Mouse (Mus musculus): Measurements from ENCODE around the gene Tbc1d7. TPM values are rescaled to one million over a fixed set of nuclear protein-coding genes. Genes with fewer than 3 reads are reported as not detected.

Gene Tbc1d7
- polyA plus RNA-seq, 1 experiment: not detected

DNA sequence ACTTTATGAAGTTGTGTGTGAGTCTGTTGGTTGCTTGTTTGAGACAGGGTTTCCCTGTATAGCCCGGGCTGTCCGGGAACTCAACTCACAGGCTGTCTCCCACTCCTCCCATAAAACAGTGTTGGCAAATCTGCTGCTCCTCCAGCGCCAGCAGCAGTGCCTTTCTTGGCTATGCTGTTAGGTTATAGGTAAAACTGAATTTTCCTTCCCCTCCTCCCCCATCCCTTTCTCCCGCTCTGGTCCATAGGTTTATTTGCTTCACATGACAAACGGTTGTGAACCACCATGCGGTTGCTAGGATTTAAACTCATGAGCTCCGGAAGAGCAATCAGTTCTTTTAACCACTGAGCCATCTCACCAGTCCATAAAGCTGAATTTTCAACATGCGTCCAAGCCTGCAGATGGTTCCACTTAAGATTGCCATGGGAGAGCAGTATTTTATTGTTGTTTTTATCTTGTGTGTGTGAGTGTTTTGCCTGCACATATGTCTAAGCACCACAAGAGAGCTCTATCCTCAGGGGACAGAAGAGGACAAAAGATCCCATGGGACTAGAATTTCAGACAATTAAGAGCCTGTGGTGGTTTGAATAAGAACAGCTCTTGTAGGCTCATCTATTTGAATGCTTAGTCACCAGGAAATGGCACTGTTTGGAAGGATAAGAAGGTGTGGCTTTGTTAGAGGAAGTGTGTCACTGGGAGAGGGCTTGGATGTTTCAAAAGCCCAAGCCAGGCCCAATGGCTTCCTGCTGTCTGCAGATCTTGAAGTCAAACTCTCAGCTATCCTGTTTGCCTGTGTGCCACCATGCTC lies 12.2 kb upstream of the Tbc1d7 start:
- WGBS: 20% methylated on average over 8 of the region's 8 CpGs
- no peak overlapping the region for H3K27ac ChIP-seq (ENCODE audit: insufficient read depth, low read depth, low read length)
- TF ChIP-seq CTCF (IDR thresholded peaks at IDR 0.05; ENCODE audit: insufficient read depth, low read depth, low read length): no peak
- TF ChIP-seq POLR2A (IDR thresholded peaks at IDR 0.05; ENCODE audit: insufficient read depth, low read depth, low read length): no peak
- peaks cover 6% of the 10 kb centered on the region; the same call in 1 of the 2 replicates for H3K4me1 ChIP-seq (ENCODE audit: control insufficient read depth, insufficient read depth, low read length)
- no peak overlapping the region for H3K4me3 ChIP-seq (ENCODE audit: insufficient read depth, low read depth, low read length)

DNA sequence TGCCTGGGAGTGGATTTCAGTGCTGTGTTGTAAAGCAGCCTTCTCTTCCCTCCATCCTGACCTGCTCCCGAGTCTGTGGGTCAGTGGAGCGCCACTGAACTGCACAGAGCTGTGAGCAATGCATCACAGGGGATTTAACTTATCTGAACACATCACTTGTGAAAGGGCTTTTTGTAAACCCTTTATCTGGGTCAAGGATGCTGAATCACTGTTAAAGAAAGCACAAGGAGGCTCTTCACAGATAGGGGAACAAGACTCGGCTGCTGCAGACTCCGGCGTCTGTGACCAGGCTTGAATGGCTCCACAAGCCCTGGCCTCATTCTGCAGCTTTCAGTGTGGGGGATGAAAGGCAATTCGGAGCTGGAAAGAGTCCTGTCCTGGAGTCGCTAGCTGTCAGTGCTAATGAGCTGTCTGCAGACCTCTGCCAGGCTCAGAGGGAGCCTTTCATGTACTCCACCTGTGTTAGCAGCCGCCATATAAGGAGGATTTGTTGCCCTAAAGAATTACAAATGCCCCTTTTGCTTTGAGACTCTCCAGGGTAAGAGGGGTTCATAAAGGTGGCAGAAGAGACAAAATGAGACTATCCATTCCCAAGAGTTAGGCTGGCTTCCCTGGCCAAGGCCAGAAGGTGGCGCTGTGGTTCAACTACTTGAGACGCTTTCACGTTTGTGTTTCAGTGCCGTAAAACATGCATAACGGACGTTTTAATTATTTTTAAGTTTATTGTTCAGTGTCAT lies 11.3 kb upstream of the Tbc1d7 start:
- no peak for TF ChIP-seq POLR2A (IDR thresholded peaks at IDR 0.05; ENCODE audit: insufficient read depth, low read depth, low read length)
- peak; percentile 39 for TF ChIP-seq CTCF (IDR thresholded peaks at IDR 0.05; ENCODE audit: insufficient read depth, low read depth, low read length)
- H3K4me3 ChIP-seq (ENCODE audit: insufficient read depth, low read depth, low read length): no peak overlapping the region
- 7% methylated on average over 14 of the region's 14 CpGs for WGBS
- no peak overlapping the region for H3K27ac ChIP-seq (ENCODE audit: insufficient read depth, low read depth, low read length)
- H3K4me1 ChIP-seq (ENCODE audit: control insufficient read depth, insufficient read depth, low read length): peaks cover 6% of the 10 kb centered on the region; the same call in 1 of the 2 replicates

DNA sequence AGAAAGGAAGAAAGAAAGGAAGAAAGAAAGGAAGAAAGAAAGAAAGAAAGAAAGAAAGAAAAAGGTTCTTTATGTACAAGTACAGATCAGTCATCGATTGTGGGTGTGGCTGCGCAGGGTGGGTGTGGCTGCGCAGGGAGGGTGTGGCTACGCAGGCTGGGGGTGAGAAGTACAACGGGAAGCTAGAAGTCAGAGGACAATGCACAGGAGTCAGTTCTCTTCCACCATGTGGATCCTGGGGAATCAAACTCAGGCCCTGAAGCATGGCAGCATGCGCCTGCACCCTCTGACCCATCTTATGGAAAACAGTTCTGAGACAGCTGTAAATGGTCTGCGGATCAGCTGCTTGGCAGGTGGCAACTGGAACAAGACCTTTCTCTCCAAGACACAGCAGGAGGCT lies 9.8 kb upstream of the Tbc1d7 start:
- H3K4me1 ChIP-seq (ENCODE audit: control insufficient read depth, insufficient read depth, low read length): peaks cover 6% of the 10 kb centered on the region; the same call in 1 of the 2 replicates
- no peak overlapping the region for H3K4me3 ChIP-seq (ENCODE audit: insufficient read depth, low read depth, low read length)
- WGBS: 67% methylated on average over 7 of the region's 7 CpGs
- H3K27ac ChIP-seq (ENCODE audit: insufficient read depth, low read depth, low read length): no peak overlapping the region
- TF ChIP-seq CTCF (IDR thresholded peaks at IDR 0.05; ENCODE audit: insufficient read depth, low read depth, low read length) (no peak), POLR2A (IDR thresholded peaks at IDR 0.05; ENCODE audit: insufficient read depth, low read depth, low read length) (no peak)

DNA sequence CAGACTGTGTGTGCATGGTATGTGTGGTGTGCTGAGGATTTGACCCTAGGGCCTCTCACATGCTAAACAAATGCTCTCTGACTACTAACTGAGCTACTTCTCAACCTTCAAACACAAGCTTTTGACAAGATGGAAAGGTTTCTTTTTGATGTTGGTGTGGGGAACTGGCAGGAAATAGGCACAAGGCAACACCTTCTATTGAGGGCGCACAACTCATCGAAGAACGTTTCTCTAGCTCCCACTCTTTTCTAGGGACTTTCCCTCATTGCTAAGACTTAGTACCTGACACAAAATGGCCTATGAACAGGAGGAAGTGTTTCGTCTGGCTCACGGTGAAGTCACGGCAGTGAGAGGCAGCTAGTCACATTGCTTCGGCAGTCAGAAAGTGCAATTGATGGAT lies 6.0 kb upstream of the Tbc1d7 start:
- H3K27ac ChIP-seq (ENCODE audit: insufficient read depth, low read depth, low read length): no peak overlapping the region
- H3K4me3 ChIP-seq (ENCODE audit: insufficient read depth, low read depth, low read length): no peak overlapping the region
- peaks cover 2% of the 10 kb centered on the region; the same call in 1 of the 2 replicates for H3K4me1 ChIP-seq (ENCODE audit: control insufficient read depth, insufficient read depth, low read length)
- TF ChIP-seq CTCF (IDR thresholded peaks at IDR 0.05; ENCODE audit: insufficient read depth, low read depth, low read length) (no peak), POLR2A (IDR thresholded peaks at IDR 0.05; ENCODE audit: insufficient read depth, low read depth, low read length) (no peak)
- WGBS: 94% methylated on average over 7 of the region's 7 CpGs

DNA sequence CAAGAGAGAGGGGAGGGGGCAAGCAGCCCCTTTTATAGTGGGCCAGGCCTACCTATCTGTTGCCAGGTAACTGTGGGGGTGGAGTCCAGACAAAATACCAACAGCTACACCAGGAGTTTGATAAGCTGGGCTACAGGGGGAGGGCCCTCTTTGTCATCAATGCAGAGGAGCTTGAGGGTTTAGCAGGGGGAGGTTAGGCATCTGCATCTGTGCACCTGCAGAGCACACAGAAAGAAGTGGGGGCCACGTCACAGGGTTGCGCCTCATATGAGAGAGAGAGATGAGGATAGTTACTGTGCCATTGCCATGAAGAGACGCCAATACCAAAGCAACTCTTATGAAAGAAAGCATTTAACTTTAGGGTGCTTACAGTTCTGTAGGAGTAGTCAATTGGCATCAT lies 5.4 kb upstream of the Tbc1d7 start:
- 92% methylated on average over 3 of the region's 3 CpGs for WGBS
- TF ChIP-seq CTCF (IDR thresholded peaks at IDR 0.05; ENCODE audit: insufficient read depth, low read depth, low read length) (no peak), POLR2A (IDR thresholded peaks at IDR 0.05; ENCODE audit: insufficient read depth, low read depth, low read length) (no peak)
- Histone ChIP-seq H3K4me1 (ENCODE audit: control insufficient read depth, insufficient read depth, low read length) (no peaks in the 10 kb centered on the region), H3K4me3 (ENCODE audit: insufficient read depth, low read depth, low read length) (no peak overlapping the region), H3K27ac (ENCODE audit: insufficient read depth, low read depth, low read length) (no peak overlapping the region)

DNA sequence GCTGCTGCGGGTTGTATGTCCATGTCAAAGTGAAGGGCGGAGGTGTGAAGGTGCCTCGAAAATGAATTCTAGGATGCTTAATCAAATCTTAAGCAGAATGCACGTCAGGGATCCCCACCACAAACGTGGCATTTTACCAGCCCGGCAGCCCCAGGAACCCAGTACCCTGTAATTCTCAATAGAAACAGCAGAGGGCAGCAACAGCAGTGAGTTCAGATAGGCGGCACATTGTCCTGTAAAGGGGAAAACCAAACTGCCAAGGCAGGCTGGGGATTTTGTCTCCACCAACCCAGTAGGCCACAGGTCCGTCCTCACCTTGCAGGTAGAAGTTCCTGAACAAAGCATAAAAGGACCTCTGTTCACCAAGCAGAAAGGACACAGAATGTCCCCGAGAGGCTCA lies 2.0 kb upstream of the Tbc1d7 start:
- 19% methylated on average over 9 of the region's 9 CpGs for WGBS
- Histone ChIP-seq H3K4me3 (ENCODE audit: insufficient read depth, low read depth, low read length) (no peak overlapping the region), H3K4me1 (ENCODE audit: control insufficient read depth, insufficient read depth, low read length) (no peaks in the 10 kb centered on the region), H3K27ac (ENCODE audit: insufficient read depth, low read depth, low read length) (no peak overlapping the region)
- TF ChIP-seq CTCF (IDR thresholded peaks at IDR 0.05; ENCODE audit: insufficient read depth, low read depth, low read length) (peak; percentile 62), POLR2A (IDR thresholded peaks at IDR 0.05; ENCODE audit: insufficient read depth, low read depth, low read length) (no peak)

DNA sequence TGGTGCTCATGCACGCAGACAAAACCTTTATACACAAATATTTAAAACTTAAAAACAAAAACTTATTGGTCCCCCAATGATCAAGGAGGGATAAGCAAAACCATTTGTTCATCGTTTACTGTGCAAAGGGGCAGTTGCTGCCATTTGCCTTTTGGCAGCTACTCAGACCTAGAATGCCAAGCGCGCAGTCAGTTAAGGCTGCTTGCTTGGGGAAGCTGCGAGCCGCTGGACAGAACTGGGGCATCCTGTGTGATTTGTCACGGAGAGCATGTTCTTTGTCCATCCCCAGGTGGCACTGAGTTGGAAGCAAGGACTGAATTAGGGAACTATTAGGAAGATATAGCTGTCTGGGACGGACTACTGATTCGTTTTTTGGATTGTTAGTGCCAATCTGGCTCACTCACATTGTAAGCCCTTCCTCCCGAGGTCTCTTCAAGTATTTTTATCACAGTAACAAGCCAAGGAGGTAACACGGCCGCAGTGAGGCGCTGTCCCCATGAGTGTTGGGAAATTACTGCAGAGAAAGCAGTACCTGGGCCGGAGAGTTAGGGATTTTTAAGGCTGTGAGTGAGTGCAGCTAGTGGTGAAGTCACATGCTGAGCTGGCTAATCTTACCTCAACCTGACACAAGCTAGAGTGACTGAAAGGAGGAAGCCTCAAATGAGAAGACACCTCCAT lies 874 bp upstream of the Tbc1d7 start:
- no peak overlapping the region for H3K4me3 ChIP-seq (ENCODE audit: insufficient read depth, low read depth, low read length)
- H3K27ac ChIP-seq (ENCODE audit: insufficient read depth, low read depth, low read length): no peak overlapping the region
- TF ChIP-seq CTCF (IDR thresholded peaks at IDR 0.05; ENCODE audit: insufficient read depth, low read depth, low read length) (no peak), POLR2A (IDR thresholded peaks at IDR 0.05; ENCODE audit: insufficient read depth, low read depth, low read length) (no peak)
- 35% methylated on average over 14 of the region's 14 CpGs for WGBS
- no peaks in the 10 kb centered on the region for H3K4me1 ChIP-seq (ENCODE audit: control insufficient read depth, insufficient read depth, low read length)

DNA sequence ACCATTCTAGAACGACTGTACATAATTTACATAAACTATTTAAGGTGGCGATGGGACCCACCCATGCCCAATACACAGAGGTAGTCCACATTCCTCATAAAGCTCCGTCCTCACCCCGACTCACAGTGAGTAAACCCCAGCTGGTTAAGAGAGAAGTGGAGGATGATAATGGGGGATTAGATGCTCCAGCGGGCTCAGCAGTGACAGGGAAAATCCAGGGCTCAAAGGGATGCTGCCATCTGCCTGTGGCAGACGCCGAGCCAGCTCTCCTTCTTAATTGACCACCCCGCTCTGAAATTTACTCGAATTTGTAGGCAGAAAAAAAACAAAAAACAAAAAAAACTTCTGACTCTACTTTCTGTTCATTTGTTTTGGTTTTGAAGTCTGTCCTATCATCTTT lies 3.6 kb downstream of the Tbc1d7 start:
- no peaks in the 10 kb centered on the region for H3K4me1 ChIP-seq (ENCODE audit: control insufficient read depth, insufficient read depth, low read length)
- no peak overlapping the region for H3K27ac ChIP-seq (ENCODE audit: insufficient read depth, low read depth, low read length)
- WGBS: 65% methylated on average over 9 of the region's 9 CpGs
- TF ChIP-seq POLR2A (IDR thresholded peaks at IDR 0.05; ENCODE audit: insufficient read depth, low read depth, low read length) (no peak), CTCF (IDR thresholded peaks at IDR 0.05; ENCODE audit: insufficient read depth, low read depth, low read length) (no peak)
- H3K4me3 ChIP-seq (ENCODE audit: insufficient read depth, low read depth, low read length): no peak overlapping the region

DNA sequence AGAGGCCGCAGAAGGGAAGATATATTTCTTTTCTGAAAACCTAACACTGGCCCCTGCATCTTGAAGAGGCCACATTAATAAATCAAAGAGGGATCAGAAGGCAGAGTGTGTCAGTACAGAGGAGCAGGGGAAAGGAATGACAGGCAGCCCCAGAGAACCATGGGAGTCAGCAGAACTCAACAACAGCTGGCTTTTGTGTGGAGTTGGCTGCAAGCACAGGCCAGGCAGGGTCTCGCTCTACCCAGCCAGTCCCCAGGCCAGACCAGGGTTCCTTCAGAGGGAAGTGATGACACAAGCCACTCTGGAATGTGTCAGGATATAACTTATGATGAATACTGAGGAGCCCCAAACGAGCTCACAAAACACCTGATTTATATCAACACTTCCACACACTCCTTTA lies 11.9 kb downstream of the Tbc1d7 start:
- H3K4me3 ChIP-seq (ENCODE audit: insufficient read depth, low read depth, low read length): no peak overlapping the region
- WGBS: 89% methylated on average over 3 of the region's 3 CpGs
- no peaks in the 10 kb centered on the region for H3K4me1 ChIP-seq (ENCODE audit: control insufficient read depth, insufficient read depth, low read length)
- TF ChIP-seq POLR2A (IDR thresholded peaks at IDR 0.05; ENCODE audit: insufficient read depth, low read depth, low read length): no peak
- TF ChIP-seq CTCF (IDR thresholded peaks at IDR 0.05; ENCODE audit: insufficient read depth, low read depth, low read length): no peak
- H3K27ac ChIP-seq (ENCODE audit: insufficient read depth, low read depth, low read length): no peak overlapping the region

Measured in olfactory bulb, adult 2 months (tissue).